Mouse (Mus musculus) frontal cortex, postnatal 10 days (tissue): ENCODE measurements around the gene Fibin.

Experiments
- DNase-seq, 2 experiments: peaks; one replicate each; pipeline ENCODE4 v3.0.0; 2022; ENCODE audit warnings: low spot score in 2 of 2, mixed read lengths in 1 of 2

The Fibin gene

DNA sequence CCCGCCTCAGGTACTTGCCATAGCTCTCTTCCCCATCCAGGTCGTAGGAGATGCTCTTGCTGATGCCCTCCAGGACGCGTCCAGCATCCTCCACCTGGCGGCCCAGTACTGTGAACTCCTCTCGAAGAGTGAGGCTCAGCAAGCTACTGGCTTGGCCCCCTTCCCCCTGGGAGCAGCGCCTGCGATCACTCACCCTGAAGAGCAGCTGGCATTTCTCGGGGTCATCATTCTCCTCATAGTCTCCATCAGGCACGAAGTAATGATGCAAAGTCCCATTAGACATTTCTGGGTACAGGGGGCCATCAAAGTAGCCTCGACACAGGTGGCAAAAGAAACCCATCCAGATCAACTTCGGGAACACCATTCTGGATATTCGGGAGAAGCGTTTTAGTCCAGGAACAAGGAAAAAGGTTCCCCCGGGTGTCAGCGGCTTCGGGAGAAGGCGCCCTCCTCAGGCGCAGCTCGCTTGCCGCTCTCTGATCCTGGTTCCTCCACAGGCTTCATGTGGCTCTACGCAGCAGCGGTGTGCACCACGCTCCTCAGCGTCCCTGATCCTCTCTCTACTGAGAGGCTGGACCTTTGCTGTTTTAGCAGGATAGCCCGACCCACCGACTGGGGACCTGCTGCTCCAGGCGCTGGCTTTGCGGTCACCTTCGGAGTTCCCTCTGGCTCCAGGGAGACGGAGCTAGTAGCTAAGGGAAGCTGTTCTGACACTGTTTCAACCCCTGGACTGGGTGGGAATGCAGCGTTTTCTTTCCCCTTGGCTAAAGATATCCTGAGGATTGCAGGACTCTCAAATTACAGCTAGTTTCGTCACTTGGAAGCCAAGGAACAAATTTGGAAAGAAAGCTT is at the start of gene Fibin:
Fibin (minus strand) TSS at position 752 of the 852 bp plus-strand sequence.
- peak; percentile 8 to 34 for DNase-seq

DNA sequence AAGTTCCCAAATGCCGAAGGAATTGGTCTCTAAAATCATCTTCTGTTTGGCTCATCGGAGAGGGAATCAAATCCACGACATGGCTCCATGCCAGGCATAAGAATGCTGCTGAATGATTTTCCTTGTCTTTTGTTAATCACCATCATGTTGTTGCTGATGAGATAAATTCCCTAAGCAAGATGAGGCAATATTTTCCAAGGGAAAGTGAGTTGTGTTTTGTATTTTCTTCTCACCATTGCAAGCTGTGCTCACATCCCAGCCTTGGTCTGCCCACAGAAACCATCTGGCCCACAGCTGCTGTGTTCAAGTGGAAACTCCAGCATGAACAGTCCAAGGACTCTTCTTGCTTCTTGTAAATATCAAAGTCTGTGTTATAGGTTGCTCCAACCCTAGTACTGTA is 48.4 kb upstream of the Fibin start:
- DNase-seq: peak; percentile 6 to 14

DNA sequence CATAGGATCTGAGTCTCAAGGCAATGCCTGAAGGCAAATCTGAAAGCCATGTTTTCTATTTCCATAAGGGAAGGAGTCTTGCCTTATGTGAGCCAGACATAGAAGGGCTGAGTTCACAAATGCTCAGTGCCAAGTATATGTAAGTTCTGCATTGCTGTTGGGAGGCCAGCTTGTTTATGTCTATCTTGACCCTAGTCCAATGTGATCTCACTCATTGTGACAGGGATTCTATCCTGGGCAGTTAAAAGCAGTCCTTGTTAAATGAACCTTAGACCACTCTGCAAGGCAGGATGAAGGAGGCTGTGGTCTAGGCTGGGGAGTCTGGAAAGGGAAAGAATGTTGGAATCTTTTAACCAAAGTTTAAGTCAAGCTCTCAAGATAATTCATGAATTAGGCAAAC is 45.8 kb upstream of the Fibin start:
- DNase-seq: no peak

DNA sequence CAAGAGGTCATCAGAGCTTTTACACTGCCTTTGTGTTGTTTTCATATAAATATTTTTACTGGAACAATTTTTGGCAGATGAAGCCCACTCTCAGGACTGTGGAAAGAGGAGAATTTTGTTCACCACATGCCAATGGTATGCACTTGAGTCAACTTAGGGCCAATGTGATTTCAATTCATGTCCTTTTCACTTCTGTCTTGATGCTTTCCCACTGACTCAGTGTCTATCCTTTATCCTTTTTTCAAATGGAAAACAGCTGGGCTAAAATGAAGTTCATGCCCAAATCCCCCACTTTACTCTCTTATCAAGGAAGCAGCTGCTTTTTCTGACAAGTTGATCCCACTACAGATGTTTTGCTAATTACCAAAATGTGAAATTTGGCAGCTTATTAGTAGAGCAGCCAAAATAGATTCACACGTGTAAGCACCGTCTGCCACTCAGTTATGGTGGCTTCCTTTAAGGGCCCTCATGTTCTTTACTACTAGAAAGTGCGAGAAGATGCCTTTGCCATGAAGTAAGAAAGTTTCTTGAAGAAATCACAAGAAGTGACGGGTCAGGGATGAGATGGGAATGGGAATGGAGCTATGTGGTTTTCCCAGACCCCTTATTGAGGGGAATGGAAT is 29.8 kb upstream of the Fibin start:
- no peak for DNase-seq

DNA sequence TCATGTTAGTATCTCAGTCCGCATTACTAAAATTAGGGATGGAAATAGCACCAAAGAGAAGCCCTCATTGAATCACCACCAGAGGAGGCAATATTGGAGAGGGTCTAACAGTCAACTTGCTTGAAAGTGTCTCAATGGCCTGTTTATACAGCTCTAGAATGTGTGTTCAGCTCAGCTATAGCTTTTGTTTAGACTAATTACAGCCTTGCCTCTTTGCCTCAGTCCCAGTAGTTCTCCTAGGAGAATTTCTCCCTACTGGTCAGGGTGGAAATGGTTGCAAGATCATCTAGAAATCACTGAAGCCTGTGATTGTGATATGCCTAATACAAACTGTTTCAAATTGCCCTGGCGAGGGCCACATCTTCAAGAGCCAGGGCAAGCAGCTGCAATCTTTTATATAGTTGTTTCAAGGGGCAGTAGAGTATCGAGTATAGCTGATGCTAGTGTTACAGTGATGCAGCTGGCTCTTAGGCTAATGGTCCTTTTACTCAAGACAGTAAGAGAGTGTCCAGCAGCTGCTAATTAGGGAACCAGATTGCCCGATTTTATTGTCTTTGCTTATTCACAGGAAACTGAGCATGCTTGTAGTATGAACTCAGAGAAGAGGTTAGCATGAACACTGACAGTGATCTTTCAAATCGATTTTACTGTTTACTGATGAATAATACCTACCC is 27.9 kb upstream of the Fibin start:
- DNase-seq: no peak

DNA sequence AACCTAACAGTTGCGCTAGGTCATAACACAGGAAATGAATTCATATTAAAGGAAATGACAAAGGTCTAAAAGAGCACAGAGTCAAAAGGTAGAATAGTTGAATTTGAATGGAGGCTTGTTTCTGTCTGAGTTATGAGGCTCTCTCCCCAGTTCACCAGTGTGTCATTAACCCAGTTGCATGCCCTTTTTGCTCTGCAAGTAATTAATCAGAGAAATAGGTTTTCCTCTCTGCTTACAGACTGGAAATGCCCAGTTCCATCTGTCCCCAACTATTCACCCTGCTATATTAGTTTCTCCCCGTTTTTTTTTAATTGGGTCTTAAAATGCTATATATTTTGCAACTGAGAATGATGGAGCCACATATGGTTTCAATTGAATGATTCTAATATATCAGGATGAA is 16.8 kb upstream of the Fibin start:
- no peak for DNase-seq

DNA sequence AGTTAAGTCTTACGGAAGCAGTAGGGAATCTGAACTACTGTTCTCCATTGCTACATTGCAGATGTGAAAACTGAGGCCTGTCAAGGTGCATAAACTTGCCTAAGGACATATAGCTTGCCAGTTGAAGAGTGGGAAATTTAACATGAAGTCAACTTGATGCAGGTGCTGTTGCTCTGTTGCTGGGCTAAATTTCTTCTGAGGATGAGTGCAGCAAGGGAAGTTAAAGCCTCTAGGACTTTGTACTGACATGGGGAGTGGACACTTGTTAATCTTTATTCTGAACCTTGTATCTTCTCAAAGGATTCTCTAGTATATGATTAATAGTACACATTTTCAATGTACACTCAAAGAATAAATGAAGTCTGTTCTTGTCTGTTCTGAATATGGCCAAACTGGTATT is 13.7 kb upstream of the Fibin start:
- DNase-seq: no peak

DNA sequence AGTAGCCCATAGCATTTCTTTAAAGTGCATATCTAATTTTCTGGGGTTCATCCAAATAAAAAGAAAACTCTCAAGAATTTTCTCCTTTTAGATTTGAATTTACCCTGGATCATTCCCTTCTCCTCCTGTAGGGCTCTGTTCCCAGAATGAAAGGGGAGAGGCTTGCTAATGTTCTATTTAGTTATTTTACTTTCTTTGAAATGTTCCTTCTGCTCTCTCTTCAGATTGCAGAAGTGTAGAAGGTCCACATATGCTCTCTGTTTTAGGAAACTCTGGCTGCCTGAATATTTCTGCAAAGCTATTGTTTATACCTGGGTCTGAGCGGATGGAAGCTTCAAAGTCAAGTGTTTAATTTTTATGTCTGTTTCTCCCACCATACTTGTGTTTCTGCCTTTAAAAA is 12.5 kb upstream of the Fibin start:
- DNase-seq: no peak

DNA sequence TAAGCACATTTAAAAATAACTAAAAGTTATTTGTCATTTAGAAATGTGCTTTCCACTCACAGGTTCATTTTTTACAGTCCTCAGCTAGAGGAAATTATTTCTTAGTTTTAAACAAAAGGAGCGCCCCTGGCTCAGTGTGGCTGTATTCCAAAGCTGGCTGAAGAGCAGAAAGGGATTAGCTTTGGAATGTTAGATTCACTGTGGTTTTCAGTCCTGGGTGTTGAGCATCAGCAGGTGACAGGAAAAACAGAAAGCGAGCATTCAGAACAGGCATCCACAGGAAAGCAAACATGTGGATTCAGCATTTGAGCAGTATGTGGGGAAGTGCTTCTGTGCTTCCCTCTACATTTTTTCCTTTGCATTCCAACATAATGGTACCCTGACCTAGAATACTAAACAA is 10.2 kb upstream of the Fibin start:
- no peak for DNase-seq

DNA sequence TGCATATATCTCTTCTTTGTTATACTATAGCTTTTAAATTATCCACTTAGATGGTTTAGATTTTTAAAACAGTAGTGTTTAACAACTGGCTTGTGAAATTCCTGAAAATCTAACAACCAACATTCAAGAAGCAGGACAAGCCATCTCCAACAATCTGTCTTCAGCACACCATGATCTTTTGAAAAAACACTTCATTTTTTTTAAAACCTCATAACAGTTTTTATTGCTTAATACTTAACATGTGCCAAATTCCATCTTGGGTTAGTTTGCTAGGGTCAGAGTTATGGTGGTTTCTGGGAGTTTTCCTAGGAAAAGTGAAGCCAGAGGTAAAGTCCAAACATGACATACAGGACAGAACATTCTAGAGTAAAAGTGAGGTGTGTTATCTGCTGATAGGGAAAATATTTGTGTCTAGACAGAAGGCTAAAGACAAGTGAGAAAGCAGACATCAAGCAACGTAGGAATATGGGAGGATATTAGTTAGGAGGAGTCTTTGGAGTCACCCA is 4.5 kb upstream of the Fibin start:
- DNase-seq: no peak

DNA sequence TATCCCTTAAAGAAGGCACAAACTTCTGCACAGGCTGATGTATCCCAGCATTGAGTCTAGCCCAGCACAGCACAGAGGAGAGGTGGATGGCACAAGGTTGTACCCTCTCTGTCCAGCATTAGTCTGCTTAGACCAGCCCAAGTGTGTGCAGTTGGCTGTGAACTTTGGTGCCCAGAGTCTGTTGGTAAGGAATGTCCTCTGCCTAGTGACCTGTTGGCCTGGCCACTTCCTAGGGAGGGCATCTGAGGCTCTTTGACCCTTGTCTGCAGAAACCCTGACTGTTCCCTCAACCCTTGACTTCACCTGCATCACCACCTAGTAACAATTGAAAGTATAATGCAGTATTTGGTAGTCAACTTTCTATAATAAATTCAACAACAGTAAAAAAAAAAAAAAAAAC is 2.4 kb upstream of the Fibin start:
- DNase-seq: no peak

DNA sequence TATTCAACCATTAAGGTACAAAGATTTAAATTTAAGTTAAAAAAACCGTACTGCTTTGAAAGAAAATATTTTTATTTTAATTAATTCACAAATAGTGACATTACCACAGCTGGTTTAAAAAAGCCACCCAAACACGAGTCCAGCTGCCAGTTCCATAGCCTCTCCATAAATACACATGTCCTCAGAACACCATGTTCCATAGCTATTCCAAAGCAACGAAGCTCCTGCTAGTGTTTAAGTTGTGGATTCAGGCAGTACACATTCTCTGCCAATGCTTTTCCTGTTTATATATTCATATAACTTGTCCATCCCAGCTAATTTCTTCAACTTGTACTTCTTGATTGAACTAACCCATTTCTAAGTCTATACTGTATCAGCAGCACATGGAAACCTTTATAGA is 872 bp upstream of the Fibin start:
- no peak for DNase-seq

DNA sequence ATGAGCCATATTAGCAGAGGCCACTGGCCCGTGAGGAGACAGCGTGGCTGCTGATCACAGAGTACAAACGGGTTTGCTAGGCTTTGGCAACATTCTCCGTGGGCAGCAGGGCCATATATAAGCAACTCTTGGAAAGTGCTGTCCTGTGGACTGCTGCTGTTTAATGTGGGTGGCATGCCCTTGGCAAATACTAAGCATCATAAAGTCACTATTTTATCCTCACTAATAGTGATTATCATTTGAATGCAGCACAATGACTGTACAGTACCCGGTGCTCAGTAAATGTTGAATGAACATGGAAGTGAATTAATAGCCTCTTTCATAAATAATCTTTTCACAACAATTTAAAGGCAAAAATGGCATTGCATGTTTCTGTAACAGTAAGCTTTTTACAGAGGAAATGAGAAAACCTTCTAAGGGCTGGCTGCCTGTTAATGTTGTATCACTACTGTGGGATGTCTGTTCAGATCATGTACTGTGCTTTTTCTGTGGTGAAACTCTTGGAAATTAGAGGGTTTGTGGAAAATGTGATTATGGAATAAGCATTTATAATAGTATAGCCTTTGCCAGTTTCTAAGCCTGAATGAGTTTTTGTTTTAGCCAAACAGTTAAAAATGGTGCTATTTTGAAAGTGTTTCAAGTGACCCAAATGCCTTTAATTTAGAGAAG is 9.5 kb downstream of the Fibin start:
- DNase-seq: no peak

DNA sequence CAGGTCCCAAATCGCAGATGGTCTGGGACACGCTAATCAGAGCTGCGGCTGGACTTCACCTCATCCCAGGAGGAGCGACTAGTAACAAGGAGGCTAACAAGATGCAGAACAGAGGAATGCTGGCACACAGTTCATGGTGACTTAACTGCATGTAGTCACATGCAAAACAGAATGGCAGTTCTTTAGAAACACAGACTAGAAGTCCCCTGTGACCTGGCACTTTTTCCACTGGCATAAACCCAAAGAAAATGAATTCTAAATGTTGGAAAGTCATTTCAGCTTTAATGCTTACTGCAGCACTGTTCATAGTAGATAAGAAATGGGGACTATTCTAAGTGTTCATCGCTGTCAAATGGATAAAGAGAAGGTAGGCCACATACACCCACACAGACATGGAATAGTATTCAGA is 11.1 kb downstream of the Fibin start:
- DNase-seq: no peak

DNA sequence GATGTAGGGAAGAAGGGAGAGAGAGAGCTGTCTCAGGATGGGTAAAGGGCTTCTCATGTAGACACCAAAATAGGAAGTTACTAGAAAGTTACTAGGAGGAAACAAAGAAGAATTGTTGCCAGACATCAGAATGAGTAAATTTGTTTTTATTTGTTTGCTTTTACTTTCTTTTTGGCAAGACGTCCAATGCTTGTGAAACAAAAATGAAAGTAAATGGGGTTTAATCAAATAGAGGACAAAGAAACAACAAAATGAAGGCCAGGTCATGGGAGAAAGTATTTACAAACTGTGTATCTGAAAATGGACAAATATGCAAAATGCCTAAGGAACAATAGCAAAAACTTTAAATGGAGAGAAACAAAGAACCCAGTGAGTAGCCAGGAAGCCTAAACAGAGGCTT is 11.6 kb downstream of the Fibin start:
- DNase-seq: no peak

DNA sequence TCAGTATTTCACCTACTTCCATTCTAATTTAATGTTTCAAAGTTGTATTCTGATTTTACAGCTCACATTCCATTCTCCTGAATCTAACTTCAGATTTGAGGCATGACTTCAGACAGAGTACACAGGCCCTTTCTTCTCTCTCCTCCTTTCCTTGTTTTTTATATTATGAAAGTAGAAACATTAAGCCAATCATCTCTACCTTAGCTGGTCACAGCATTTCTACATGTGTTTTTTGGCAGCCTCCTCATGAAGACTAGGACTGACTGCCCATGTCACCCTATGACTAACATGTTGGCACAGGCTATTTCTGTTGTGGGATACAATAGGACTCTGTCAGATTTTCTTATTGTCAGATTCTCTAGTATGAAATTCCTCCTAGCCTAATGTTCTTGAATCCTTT is 34.0 kb downstream of the Fibin start:
- no peak for DNase-seq

DNA sequence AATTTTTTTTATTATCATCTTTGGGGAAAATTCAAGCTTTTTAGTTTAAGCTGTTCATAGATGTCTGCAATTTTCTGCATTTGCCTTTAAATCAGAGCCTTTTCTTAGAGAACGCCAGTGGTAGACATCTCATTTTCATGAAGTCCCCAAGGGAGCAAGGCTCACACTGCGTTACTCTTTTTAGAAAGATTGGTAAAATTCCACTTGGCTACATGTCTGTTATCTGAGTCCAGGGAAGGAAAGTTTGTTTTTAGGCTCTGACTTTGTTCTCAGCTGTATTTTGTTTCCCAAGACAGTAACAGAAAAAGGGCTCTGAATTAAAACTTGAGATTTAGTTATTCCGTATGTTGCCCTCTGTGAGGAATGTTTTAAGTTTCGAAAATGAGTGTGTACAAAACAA is 43.0 kb downstream of the Fibin start:
- no peak for DNase-seq

DNA sequence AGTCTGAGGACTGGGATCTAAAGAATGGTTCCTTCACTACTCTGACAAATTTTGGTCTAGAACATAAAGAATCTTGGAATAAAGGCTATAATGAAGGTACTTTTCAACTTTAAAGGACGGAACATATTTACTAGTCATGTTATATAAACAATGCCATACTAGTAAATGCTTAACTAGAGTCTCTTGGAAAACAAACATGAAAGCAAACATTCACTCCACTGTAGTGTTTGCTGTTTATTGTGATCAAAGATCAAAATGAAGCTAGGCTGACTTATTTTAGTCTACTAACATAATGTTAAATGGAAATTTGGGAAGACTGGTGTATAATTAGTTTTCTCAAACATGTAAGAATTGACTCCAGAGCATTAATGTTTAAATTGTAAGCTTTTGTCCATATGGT is 43.7 kb downstream of the Fibin start:
- DNase-seq: no peak

DNA sequence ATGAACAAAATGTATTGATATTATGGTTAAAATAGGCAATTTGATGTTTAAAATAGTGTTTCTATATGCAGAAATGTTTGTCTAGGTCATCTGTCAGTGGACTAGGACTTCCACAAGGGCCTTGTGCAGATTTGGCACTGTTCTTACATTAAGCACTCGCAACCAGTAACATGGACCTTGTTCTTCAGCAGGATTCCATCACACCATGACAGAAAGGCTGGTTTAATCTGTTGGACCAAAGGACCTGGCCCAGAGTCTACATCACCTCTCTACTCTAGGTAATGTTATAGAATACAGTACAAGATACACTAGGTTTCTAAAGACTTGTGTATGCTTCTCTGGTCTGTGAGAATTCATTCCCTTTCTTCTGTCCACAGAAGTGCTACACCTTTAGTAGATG is 44.3 kb downstream of the Fibin start:
- no peak for DNase-seq

DNA sequence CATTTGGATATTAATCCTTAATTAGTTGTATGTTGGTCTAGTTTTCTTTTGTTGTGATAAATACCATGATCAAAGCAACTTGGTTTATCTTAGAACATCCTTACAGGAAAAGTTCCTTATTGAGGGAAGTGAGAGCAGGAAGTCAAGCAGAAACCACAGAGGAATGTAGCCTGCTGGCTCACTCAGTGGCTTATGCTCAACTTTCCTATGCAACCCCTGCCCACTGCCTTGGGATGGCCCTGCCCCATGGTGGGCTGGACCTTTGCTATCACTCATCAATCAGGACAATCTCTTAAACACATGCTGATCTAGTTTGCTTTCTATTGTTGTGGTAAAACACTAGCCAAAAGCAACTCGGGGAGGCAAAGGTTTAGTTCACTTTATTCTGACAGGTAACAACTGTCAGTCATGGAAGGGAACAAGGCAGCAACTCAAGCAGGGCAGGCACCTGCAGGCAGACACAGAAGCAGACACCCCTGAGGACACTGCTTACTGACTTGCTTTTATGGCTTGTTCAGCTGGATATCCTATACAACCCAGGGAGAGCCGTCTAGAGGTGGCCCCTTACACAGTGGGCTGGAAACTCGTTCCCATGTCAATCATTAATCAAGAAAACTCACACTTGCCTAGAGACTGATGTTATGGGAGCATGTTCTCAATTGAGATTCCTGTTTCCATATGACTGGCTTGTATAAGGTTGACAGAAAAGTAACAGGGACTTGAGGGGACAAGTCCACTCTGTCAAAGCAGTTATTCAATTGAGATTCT is 46.7 kb downstream of the Fibin start:
- no peak for DNase-seq

DNA sequence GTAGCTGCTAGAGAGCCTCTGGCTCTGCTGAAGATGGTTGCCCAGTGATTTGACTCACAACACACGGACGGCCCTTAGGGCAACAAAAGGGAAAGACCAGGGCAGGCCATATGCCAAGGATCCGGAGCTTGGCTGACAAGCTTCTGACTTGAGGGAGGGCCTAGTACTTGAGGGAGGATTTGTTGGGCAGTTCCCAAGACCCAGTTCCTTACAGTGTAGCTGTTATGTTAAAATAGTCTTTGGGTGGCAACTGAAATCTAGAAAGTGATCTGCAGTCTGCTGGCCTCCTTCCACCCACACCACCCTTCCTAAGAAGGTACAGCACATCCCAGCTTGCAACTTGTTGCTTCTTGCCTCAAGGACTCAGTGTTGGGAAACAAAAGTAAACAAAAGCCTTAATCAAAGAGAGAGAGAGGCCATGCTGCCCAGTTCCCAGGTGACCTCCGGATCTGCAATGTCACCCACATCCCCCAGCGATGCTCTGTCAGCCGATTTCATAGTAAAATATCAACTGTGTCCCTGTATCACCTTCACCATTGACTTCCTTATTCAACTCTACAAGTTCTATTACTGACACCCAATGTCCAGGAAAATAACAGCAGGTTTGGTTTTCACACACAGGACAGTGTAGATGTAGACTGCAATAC is 48.4 kb downstream of the Fibin start, which contains the start of gene Bbox1:
Bbox1 (minus strand) TSS at position 52 of the 647 bp plus-strand sequence.
- DNase-seq: no peak
